Mouse (Mus musculus) 416B (cell line): ENCODE data around the gene Klhl31.

Experiments
- DNase-seq: peaks from one replicate; pipeline ENCODE4 v3.0.0; 2011; ENCODE audit warnings: low read depth

Gene Klhl31

GRCm38 (mm10) chr9:77636450-77636951 is at the start of gene Klhl31:
TSS of gene Klhl31 (plus strand) at chr9:77636500.
- DNase-seq, result no peak

- no peak for DNase-seq
Observed at GRCm38 (mm10) chr9:77586806-77587591, 49.3 kb upstream of the Klhl31 start.

- DNase-seq, result no peak
Observed at GRCm38 (mm10) chr9:77587616-77588015, 48.7 kb upstream of the Klhl31 start.

GRCm38 (mm10) chr9:77589496-77589895 is 46.8 kb upstream of the Klhl31 start:
- DNase-seq, result no peak

GRCm38 (mm10) chr9:77592423-77592822 is 43.9 kb upstream of the Klhl31 start:
- no peak for DNase-seq

GRCm38 (mm10) chr9:77595006-77595626 is 41.2 kb upstream of the Klhl31 start:
- no peak for DNase-seq

GRCm38 (mm10) chr9:77596355-77596754 is 39.9 kb upstream of the Klhl31 start:
- peak; percentile 82 for DNase-seq

GRCm38 (mm10) chr9:77598560-77598959 is 37.7 kb upstream of the Klhl31 start:
- no peak for DNase-seq

GRCm38 (mm10) chr9:77602302-77603266 is 33.7 kb upstream of the Klhl31 start:
- DNase-seq, result no peak

- DNase-seq, result no peak
Observed at GRCm38 (mm10) chr9:77603965-77604509, 32.3 kb upstream of the Klhl31 start.

GRCm38 (mm10) chr9:77607295-77607694 is 29.0 kb upstream of the Klhl31 start:
- peak; percentile 57 for DNase-seq

GRCm38 (mm10) chr9:77607840-77608239 is 28.5 kb upstream of the Klhl31 start:
- DNase-seq, result peak; percentile 71

- peak; percentile 56 for DNase-seq
Observed at GRCm38 (mm10) chr9:77610811-77611210, 25.5 kb upstream of the Klhl31 start.

- DNase-seq, result no peak
Observed at GRCm38 (mm10) chr9:77612349-77612748, 24.0 kb upstream of the Klhl31 start.

GRCm38 (mm10) chr9:77615868-77616267 is 20.4 kb upstream of the Klhl31 start:
- no peak for DNase-seq

GRCm38 (mm10) chr9:77616796-77617195 is 19.5 kb upstream of the Klhl31 start:
- no peak for DNase-seq

- no peak for DNase-seq
Observed at GRCm38 (mm10) chr9:77617751-77618150, 18.5 kb upstream of the Klhl31 start.

GRCm38 (mm10) chr9:77618392-77618791 is 17.9 kb upstream of the Klhl31 start:
- DNase-seq, result no peak

- DNase-seq, result no peak
Observed at GRCm38 (mm10) chr9:77620077-77620476, 16.2 kb upstream of the Klhl31 start.

- no peak for DNase-seq
Observed at GRCm38 (mm10) chr9:77620482-77620881, 15.8 kb upstream of the Klhl31 start.

- no peak for DNase-seq
Observed at GRCm38 (mm10) chr9:77622874-77623273, 13.4 kb upstream of the Klhl31 start.
